Mouse (Mus musculus): ENCODE measurements around the gene Coro1c. TPM values are rescaled to one million over a fixed set of nuclear protein-coding genes. Genes with fewer than 3 reads are reported as not detected.

Coro1c gene
- 90.7 TPM for polyA plus RNA-seq (2017; shearing (Covaris generic))

DNA sequence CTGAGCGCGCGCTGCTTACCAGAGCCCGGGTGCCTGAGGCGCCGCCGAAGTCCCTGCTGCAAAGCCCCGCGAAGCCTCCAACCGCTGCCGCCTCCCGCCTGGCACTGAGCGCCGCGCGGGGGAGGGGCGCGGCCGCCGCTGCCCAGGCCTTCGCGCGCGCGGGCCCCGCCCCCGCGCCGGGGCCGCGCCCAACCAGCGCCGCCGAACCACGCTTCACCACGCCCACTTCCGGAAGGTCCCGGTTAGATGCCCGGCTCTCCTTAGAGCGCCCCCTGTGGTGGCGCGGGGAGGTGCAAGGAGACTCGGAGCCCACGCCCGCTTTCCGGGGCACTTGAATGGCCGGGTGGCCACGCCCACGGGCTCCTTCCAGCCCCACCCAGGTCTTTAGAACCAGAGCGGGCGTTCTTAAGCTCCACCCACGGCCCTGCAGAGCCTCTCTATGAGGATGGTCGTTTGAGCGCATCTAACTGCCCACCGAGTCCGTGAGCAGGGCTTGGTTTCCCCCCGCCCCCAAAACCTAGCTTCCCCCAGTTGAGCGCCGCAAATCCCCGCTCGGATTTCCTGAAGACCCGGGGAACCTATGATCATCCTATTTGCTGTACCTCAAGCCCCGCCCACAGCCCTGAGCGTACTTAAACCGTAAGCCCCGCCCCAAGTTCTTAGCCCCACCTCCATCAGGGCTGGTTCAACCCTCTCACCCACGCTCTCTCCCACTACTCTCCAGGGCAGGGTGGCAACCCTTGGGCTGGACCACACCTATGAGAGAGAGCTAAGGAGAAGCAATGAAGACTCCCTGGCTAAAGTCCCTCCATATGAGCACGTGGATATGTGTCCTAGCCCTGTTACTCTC, at the start of gene Coro1c:
Coro1c (minus strand) TSS at position 167 of the 850 bp plus-strand sequence.

DNA sequence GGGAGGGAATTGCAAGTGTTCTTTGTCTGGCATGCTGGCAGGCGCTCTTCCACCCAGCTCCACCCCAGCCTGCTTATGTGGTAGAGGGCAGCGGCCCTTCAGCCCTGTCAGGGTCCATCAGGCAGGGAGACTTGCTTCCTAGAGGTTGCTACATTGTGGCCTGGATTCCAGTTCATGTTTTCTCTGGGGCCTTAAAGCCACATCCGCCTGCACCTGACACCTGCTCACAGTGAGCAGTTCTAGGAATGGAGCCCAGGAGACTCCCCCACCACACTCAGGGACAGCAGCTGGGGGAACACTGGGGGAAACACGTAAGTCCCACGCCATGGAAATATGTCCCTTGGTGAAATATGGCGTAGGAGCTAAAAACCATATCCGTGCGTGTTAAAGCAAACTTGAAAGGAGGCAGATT, 76.1 kb downstream of the Coro1c start, which contains the start of gene Selplg:
Selplg (minus strand) TSS at position 155 of the 412 bp plus-strand sequence.

DNA sequence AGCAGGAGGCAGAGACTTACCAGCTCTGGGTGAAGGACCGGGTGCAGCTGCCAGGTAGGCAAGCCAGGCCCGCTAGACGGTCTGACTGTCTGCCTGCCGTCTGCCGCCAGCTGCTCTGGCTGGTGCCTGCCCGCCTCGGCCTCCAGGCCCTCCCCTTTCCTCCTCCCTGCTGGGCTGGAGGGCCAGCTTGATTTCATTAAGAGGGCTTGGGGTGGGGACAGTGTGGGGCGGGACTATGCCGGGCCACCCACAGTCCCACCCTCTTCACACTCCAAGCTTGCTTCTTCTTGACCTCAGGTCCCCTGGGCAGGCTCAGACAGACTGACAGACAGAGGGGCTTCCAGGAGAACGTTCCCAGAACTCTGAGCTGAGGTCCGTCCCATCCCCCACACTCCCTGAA, 108.3 kb downstream of the Coro1c start, which contains the start of gene Tmem119:
Tmem119 (minus strand) TSS at position 237 of the 400 bp plus-strand sequence.

Other genes with a start within 250 kb of the Coro1c start
- gene 1700069L16Rik, start 184.0 kb downstream of the Coro1c start, polyA plus RNA-seq (2017; shearing (Covaris generic)), result not detected
- 5.8 TPM for gene Ficd, start 173.0 kb downstream of the Coro1c start, polyA plus RNA-seq (2017; shearing (Covaris generic))
- gene Sart3, start 136.2 kb downstream of the Coro1c start, polyA plus RNA-seq (2017; shearing (Covaris generic)), result 61.8 TPM
- gene Iscu, start 136.0 kb downstream of the Coro1c start, polyA plus RNA-seq (2017; shearing (Covaris generic)), result 113 TPM
- gene Tmem119, start 108.2 kb downstream of the Coro1c start, polyA plus RNA-seq (2017; shearing (Covaris generic)), result not detected
- gene Selplg, start 76.1 kb downstream of the Coro1c start, polyA plus RNA-seq (2017; shearing (Covaris generic)), result 1,519 TPM
- 31.2 TPM for gene Ssh1, start 85.1 kb upstream of the Coro1c start, polyA plus RNA-seq (2017; shearing (Covaris generic))
- gene Dao, start 94.9 kb upstream of the Coro1c start, polyA plus RNA-seq (2017; shearing (Covaris generic)), result 1.1 TPM
- 4.7 TPM for gene Usp30, start 156.7 kb upstream of the Coro1c start, polyA plus RNA-seq (2017; shearing (Covaris generic))
- 0.29 TPM for gene Svop, start 182.8 kb upstream of the Coro1c start, polyA plus RNA-seq (2017; shearing (Covaris generic))
- 9.4 TPM for gene Alkbh2, start 219.5 kb upstream of the Coro1c start, polyA plus RNA-seq (2017; shearing (Covaris generic))
- 3.3 TPM for gene Ung, start 221.6 kb upstream of the Coro1c start, polyA plus RNA-seq (2017; shearing (Covaris generic))
- gene Acacb, start 237.8 kb upstream of the Coro1c start, polyA plus RNA-seq (2017; shearing (Covaris generic)), result 1.1 TPM

All from effector memory CD4-positive, alpha-beta T cell, adult 7 months (primary cell).